Mouse (Mus musculus) stomach, embryonic 16.5 days (tissue): ENCODE data around the gene Trim17. TPM values are rescaled to one million over a fixed set of nuclear protein-coding genes. Genes with fewer than 3 reads are reported as not detected.

Source experiments
- ATAC-seq: fragments of 200-750 bp; cut with Nextera tagmentation; 2 replicates; pipeline ENCODE4 v1.8.0; 2017; ENCODE audit warnings: moderate number of reproducible peaks, moderate TSS enrichment; ENCODE audit not compliant: insufficient read depth, low FRiP score
- H3K27ac ChIP-seq: fragments of 300-500 bp; sonication (generic); 2 replicates; pipeline ENCODE4 v1.5.1; 2014; ENCODE audit warnings: low read length
- H3K27me3 ChIP-seq: fragments of 300-500 bp; sonication (generic); 2 replicates; pipeline ENCODE4 v1.6.1; 2014; ENCODE audit warnings: low read length, control low read depth, mixed read lengths; ENCODE audit not compliant: control insufficient read depth, insufficient read depth
- H3K36me3 ChIP-seq: fragments of 300-500 bp; sonication (generic); 2 replicates; pipeline ENCODE4 v1.6.1; 2014; ENCODE audit warnings: low read length; ENCODE audit not compliant: control insufficient read depth, insufficient read depth
- H3K4me1 ChIP-seq: fragments of 300-500 bp; sonication (generic); 2 replicates; pipeline ENCODE4 v1.6.1; 2014; ENCODE audit warnings: low read length, control low read depth, mixed read lengths; ENCODE audit not compliant: control insufficient read depth, insufficient read depth
- H3K4me2 ChIP-seq: fragments of 300-500 bp; sonication (generic); 2 replicates; pipeline ENCODE4 v1.6.1; 2014; ENCODE audit warnings: low read depth, low read length, mixed read lengths
- H3K4me3 ChIP-seq: fragments of 300-500 bp; sonication (generic); replicated peaks from 2 replicates; pipeline ENCODE4 v1.5.1; 2014; ENCODE audit warnings: mild to moderate bottlenecking, low read length
- H3K9ac ChIP-seq: fragments of 300-500 bp; sonication (generic); 2 replicates; pipeline ENCODE4 v1.6.1; 2014; ENCODE audit warnings: low read length
- H3K9me3 ChIP-seq: fragments of 300-500 bp; sonication (generic); replicated peaks from 2 replicates; pipeline ENCODE4 v1.6.1; 2016; ENCODE audit warnings: low read length, control low read depth; ENCODE audit not compliant: control insufficient read depth
- WGBS: fragments of 180-500 bp; shearing (Covaris S2); extraction: QIAGEN DNeasy Blood & Tissue Kit; methylation state at CpG from one replicate; pipeline ENCODE4 v1.1.7; 2014; 5-methylcytosine and 5-hydroxymethylcytosine counted together
- polyA plus RNA-seq: library from polyadenylated mRNA; unstranded; fragments of >200 nt; fragmentation: Nextera tagmentation; extraction: Ambion mirVana; gene quantifications from 2 replicates; pipeline ENCODE4 v1.2.1, GENCODE M21; 2015

Trim17 gene
- polyA plus RNA-seq, 1 experiment from 2014 or later: 0.27 TPM

GRCm38 (mm10) chr11:58990794-58991193, 36.3 kb downstream of the Trim17 start:
- WGBS: 76% methylated on average over 9 of the region's 9 CpGs
- ATAC-seq: no peak
- Histone ChIP-seq H3K4me2 (no peak overlapping the region), H3K27ac (no peak overlapping the region), H3K9me3 (no peaks in the 10 kb centered on the region), H3K36me3 (peaks cover 13% of the 10 kb centered on the region; the same call in 1 of the 2 replicates), H3K9ac (no peak overlapping the region), H3K27me3 (0 out of 2 replicates have a peak, but pooled peaks cover 8% of the 10 kb centered on the region), H3K4me3 (no peak overlapping the region), H3K4me1 (peaks cover 8% of the 10 kb centered on the region; the same call in 1 of the 2 replicates)

DNA sequence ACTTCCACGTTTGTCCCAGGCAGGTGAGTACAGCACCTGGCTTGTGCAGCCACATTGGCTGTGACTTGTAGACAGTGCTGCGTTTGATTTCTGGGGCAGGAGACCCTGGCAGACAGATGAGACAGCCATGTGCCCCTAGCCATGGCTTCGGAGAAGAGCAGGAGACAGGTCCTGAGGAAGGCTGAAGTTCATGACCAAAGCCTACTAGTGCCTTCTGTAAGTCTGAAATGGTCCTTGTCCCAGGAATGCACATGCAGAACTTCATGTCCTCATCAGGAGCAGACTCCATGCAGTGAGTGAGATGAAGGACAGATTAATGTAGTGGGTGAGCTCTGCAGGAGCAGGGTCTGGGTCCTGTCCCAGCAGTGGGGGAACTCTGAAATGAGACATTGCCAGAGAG, 37.4 kb downstream of the Trim17 start:
- WGBS: 69% methylated on average over 3 of the region's 3 CpGs
- Histone ChIP-seq H3K4me1 (peaks cover 8% of the 10 kb centered on the region; the same call in 1 of the 2 replicates), H3K27me3 (0 out of 2 replicates have a peak, but pooled peaks cover 8% of the 10 kb centered on the region), H3K9ac (no peak overlapping the region), H3K9me3 (no peaks in the 10 kb centered on the region), H3K36me3 (peaks cover 13% of the 10 kb centered on the region; the same call in 1 of the 2 replicates), H3K4me3 (no peak overlapping the region), H3K4me2 (no peak overlapping the region), H3K27ac (no peak overlapping the region)
- no peak for ATAC-seq

DNA sequence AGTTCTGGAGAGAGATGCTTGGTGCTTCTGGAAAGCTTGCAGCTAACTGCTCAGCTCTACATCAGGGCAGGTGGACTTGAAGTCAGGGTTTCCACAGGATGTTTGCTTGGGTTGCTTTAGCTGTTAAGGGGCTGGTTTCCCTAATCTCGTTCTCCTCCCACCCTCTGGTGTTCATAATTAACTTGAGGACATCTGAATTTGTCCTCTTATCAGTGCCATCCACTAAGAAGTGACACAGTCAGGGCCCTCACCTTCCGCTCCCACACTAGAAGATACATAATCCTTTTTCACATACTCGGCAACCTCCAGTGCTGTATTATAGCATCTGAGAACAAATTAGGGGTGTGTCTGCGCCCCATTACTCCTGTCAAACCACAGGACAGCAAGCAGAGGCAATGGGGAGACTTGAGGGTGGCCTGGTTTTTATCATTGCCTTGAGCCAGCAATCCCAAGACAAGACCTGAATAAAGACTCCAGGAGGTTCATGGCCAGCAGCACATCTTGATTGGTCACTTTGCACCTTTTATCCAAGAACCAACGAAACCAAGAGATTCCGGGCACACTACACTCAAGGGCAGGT, 38.7 kb downstream of the Trim17 start:
- Histone ChIP-seq H3K4me1 (peaks cover 8% of the 10 kb centered on the region; the same call in 1 of the 2 replicates), H3K4me2 (no peak overlapping the region), H3K9ac (no peak overlapping the region), H3K4me3 (no peak overlapping the region), H3K27me3 (0 out of 2 replicates have a peak, but pooled peaks cover 8% of the 10 kb centered on the region), H3K9me3 (no peaks in the 10 kb centered on the region), H3K36me3 (peaks cover 12% of the 10 kb centered on the region; the same call in 1 of the 2 replicates), H3K27ac (no peak overlapping the region)
- ATAC-seq: no peak
- WGBS: 63% methylated on average over 6 of the region's 6 CpGs

DNA sequence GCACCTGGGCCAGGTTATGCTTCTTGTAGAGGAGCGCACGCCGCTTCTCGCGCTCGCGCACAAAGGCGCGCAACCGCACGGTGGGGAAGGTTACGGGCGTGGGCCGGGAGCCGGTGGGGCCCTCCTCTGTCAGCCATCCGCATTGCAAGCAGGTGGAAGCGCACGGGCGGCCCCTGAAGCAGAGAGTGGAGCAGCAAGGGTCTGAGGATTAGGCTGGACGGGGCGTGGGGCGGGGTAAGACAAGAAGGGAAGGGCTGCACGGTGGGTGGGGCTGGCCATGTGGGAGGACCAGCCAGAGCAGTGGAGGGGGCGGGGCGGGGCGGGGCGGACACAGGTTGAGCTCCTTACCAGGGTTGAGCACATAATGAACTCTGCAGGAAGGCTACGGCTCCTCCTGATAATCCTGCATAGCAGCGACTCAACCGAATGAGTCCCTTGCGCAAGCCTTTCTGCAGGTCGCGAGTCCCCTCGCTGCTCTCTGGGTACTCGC, 39.9 kb downstream of the Trim17 start:
- peak; percentile 85 for ATAC-seq
- H3K4me3 ChIP-seq: peak overlapping the region; percentile 44
- H3K9me3 ChIP-seq: no peaks in the 10 kb centered on the region
- peaks cover under 1% of the 10 kb centered on the region; the same call in 1 of the 2 replicates for H3K36me3 ChIP-seq
- H3K27ac ChIP-seq: no peak overlapping the region
- WGBS: 1% methylated on average over 32 of the region's 35 CpGs
- peak overlapping the region; percentile 62 for H3K4me2 ChIP-seq
- peaks cover 16% of the 10 kb centered on the region; the same call in 1 of the 2 replicates for H3K4me1 ChIP-seq
- H3K9ac ChIP-seq: peak overlapping the region; percentile 63
- H3K27me3 ChIP-seq: 0 out of 2 replicates have a peak, but pooled peaks cover 8% of the 10 kb centered on the region

DNA sequence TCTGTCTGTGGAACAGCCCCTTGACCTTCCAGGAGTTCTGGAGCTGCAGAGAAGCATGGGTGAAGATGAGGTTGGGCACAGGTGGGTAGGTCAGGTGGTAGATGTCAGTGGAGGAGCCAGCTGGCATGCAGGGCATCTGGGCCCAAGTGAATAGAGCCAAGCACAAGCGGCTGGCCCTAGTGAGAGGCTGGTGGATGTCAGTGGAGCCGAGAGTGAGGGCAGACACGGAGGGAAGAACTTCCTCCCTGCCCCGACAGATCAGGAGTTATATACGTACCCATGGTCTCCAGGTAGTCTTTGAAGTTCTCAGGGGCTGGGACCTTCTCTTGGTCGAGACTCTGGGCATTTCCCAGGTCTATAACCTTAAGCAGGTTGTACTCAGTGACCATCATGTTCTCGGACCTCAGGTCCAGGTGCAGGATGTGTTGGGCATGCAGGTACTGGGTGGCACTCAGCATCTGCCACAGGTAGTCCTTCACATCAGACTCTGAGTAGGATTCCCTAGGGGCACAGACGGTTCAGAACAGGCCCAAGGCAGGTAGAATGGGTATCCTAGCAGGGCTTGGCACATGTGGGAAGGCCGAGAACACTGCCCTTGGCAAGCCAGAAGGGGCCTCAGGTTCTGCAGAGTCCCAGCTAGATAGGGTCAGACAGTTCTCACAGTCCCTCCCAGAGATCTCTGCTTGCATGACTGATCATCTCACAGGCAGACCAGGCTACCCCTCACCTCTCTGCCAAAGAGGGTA, 40.7 kb downstream of the Trim17 start:
- Histone ChIP-seq H3K4me1 (peaks cover 16% of the 10 kb centered on the region; the same call in 1 of the 2 replicates), H3K4me3 (no peak overlapping the region), H3K27ac (no peak overlapping the region), H3K9ac (no peak overlapping the region), H3K36me3 (no peaks in the 10 kb centered on the region; the same call in 1 of the 2 replicates), H3K4me2 (peak overlapping the region; percentile 62; the same call in 1 of the 2 replicates), H3K9me3 (no peaks in the 10 kb centered on the region), H3K27me3 (0 out of 2 replicates have a peak, but pooled peaks cover 8% of the 10 kb centered on the region)
- no peak for ATAC-seq
- WGBS: 78% methylated on average over 9 of the region's 9 CpGs

DNA sequence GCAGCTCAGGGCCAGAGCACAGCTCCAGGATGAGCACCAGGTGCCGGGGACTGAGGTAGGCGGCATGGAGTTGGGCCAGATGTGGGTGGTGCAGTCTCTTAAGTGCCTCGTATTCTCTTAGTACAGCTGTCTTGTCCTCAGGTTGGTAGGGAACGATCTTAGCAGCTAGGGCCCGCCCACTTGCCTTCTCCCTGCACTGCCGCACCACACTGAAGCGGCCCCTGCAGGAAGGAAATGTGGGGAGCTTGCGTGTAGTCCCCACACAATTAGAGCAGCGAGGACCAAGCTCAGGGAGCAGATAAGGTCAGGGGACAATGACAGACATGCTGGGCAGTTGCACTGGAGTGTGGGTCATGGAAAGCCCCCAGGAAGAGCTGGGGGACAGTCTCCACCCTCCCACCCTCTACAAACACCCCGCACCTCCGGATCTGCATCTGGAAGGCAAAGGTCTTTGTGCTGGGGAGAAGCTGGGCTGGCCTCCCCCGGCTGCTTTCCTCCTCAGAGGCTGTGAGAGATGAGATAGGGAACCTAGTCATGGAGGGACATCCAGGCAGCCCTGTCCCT, 41.4 kb downstream of the Trim17 start:
- H3K4me2 ChIP-seq: no peak overlapping the region
- H3K4me3 ChIP-seq: no peak overlapping the region
- H3K27me3 ChIP-seq: 0 out of 2 replicates have a peak, but pooled peaks cover 8% of the 10 kb centered on the region
- ATAC-seq: no peak
- H3K9ac ChIP-seq: no peak overlapping the region
- no peak overlapping the region for H3K27ac ChIP-seq
- no peaks in the 10 kb centered on the region for H3K36me3 ChIP-seq
- 49% methylated on average over 12 of the region's 12 CpGs for WGBS
- H3K9me3 ChIP-seq: no peaks in the 10 kb centered on the region
- peaks cover 16% of the 10 kb centered on the region; the same call in 1 of the 2 replicates for H3K4me1 ChIP-seq

DNA sequence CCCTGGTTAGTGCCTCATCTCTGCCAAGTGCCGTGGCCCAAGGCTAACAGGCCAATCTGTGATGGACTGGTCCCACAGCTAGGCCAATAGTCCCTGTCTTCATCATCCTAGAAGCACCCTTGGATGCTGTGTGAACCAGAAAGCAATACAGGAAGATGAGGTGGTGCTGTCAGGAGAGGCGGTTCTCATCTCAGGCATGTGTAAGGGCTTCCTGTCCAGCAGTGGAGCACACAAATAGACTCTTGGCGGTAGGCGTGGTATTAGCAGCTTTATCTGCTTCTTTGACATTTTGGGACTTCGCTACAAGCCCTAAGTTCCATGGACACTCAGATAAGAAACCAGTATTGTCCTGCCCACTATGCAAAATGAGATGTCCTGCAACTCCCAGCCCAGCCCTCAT, 43.1 kb downstream of the Trim17 start:
- H3K4me3 ChIP-seq: no peak overlapping the region
- 0 out of 2 replicates have a peak, but pooled peaks cover 8% of the 10 kb centered on the region for H3K27me3 ChIP-seq
- H3K9ac ChIP-seq: no peak overlapping the region
- 74% methylated on average over 5 of the region's 5 CpGs for WGBS
- H3K4me2 ChIP-seq: no peak overlapping the region
- no peaks in the 10 kb centered on the region for H3K36me3 ChIP-seq
- no peak overlapping the region for H3K27ac ChIP-seq
- H3K9me3 ChIP-seq: no peaks in the 10 kb centered on the region
- no peak for ATAC-seq
- H3K4me1 ChIP-seq: peaks cover 16% of the 10 kb centered on the region; the same call in 1 of the 2 replicates

DNA sequence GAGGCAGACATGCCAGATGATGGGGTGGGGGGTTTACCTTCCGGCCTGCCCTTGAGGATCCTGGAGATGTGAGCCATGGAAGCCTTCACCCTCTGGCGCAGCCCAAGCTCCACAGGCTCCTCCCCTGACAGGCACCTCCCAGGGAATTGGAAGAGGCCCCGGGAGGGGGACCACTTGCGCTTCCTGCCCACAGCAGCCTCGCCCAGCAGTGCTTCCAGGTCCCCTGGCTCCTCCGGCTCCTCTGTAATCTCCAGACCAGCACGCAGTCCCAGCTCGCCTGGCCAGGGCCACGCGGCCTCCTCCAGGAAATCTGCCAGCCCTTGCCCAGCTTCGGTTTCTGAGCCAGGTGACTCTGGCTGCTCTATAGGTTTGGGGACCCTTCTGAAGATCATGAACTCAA, 44.7 kb downstream of the Trim17 start:
- no peak for ATAC-seq
- WGBS: 38% methylated on average over 11 of the region's 11 CpGs
- Histone ChIP-seq H3K27me3 (0 out of 2 replicates have a peak, but pooled peaks cover 8% of the 10 kb centered on the region), H3K4me2 (no peak overlapping the region), H3K4me3 (no peak overlapping the region), H3K9me3 (no peaks in the 10 kb centered on the region), H3K4me1 (peaks cover 14% of the 10 kb centered on the region; the same call in 1 of the 2 replicates), H3K36me3 (no peaks in the 10 kb centered on the region), H3K27ac (no peak overlapping the region), H3K9ac (peak overlapping the region; percentile 12; the same call in 1 of the 2 replicates)
